Mouse (Mus musculus) T-helper 1 cell (primary cell): ENCODE measurements around the gene Lrrc8e.
"Not testable (repeated sequence)": the region's sequence is repeated elsewhere in the genome, so short reads cannot be mapped to it uniquely, and the experiment has no call there.

Source experiments
- in situ Hi-C: fragments of 300-600 bp; cut with MboI, MseI; formaldehyde crosslinking; loops from one replicate; pipeline ENCODE4 v1.15.1; 2025; ENCODE audit warnings: high pct_unique_total_duplicates

The Lrrc8e gene

GRCm38 (mm10) chr8:4255471-4255870, 28.8 kb downstream of the Lrrc8e start:
- in situ Hi-C loops: not testable (repeated sequence)

DNA sequence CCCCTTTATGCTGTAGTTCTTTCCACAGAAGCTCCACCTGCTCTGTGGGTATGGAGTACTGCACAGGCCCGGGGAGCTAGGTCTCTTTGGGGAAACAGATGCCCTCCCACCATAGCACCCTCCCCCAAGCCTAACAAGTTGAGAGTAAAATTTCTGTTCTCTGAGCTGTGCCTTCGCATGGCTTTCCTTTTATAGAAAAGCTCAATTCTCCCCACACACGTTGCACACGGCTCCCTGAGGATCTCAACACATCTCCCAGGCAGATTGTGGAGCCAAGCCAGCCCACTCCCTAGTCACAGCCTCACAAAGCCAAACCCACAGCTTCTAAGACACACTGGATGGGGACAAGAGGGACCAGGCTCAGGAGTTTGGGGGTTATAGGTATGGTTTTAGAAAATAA, 30.3 kb downstream of the Lrrc8e start:
- in situ Hi-C loops: no loop called here

- in situ Hi-C loops: no loop called here
Observed at GRCm38 (mm10) chr8:4257350-4257749, 30.7 kb downstream of the Lrrc8e start.

GRCm38 (mm10) chr8:4258233-4258632, 31.6 kb downstream of the Lrrc8e start:
- in situ Hi-C loops: no loop called here

- in situ Hi-C loops: no loop called here
Observed at GRCm38 (mm10) chr8:4258678-4259077, 32.1 kb downstream of the Lrrc8e start.

DNA sequence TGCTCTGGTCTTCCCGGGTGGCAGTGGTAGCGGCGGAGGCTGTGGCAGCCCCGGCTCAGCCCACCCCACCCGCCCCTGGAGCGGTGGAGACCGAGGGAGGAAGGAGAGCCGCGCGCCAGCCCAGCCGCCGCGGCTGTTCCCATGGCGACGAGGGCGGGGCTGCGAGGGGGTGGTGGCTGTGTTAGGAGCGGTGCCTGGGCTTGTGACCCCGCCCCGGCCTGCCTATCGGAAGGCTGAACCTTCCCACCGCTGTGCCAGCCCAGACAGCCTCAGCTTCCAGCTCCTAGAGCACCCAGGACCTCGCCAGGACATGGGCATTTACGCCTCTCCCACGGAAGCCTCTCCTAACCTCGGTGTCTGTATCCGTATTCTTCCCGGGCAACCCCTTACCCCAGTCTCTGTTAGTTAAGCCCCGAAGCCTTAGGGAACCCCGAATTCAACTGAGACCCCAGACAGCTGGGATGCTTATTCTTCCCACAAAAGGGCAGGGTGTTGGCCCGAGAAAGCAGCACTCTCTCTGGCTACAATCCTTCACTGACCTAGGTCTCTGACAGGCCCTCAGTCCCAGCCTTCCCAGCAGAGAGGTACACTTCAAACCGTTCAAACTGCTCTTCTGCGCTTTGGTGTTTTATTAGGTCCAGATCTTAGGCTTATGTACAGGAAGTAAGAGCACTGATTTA, 32.6 kb downstream of the Lrrc8e start, which contains the start of gene Ctxn1:
Gene Ctxn1, minus strand, starts transcription at position 150 of the 680 bp plus-strand sequence.
- in situ Hi-C loops: no loop called here

DNA sequence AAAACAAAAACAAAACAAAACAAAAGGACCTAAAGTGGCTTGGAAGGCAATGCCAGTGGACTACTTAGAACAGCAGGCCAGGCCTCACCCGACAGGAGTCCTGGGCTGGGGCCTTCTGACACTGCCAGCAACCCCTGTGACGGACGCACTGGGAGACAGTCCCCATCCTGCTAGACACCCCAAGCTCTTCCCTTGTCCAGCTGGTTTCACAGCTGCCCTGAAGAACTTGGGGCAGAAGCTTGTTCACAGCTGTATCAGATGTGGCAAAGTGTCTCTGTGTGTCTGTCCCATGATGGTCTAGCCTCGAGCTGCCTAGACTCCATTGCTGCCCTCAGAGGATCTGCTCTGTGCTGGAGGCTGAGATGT, 33.2 kb downstream of the Lrrc8e start:
- in situ Hi-C loops: no loop called here

DNA sequence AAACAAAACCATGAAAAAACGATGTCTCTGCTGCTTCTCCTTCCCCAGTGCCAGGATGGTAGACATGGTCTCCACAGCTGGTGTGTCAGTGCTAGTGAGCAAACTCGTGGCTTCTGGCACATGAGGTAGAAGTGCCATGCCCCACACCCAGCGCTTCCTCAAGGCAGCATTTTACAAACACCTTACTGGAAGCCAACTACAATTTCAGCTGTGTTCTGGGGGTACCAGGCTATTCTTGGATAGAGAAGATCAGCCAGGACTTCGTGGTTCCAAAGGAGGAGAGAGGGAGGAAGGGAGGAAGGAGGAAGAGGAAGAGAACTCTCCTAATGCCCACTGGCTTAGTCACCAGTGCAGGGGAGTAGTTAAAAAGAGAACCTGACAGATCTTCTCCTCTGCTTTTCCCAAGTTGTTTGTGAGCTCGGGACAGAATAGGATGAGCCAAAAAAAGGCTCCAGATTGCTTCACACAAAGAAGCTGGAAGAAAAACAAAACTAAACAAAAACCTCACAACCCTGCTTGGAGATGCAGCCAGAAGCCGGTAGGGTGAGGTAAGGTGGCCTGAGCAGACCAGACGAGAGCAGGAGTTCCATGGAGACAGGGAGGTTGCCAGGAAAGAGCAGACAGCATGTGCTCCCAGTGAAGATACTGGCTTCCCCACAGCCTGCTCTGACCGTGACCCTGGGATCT, 36.6 kb downstream of the Lrrc8e start:
- in situ Hi-C loops: no loop called here

DNA sequence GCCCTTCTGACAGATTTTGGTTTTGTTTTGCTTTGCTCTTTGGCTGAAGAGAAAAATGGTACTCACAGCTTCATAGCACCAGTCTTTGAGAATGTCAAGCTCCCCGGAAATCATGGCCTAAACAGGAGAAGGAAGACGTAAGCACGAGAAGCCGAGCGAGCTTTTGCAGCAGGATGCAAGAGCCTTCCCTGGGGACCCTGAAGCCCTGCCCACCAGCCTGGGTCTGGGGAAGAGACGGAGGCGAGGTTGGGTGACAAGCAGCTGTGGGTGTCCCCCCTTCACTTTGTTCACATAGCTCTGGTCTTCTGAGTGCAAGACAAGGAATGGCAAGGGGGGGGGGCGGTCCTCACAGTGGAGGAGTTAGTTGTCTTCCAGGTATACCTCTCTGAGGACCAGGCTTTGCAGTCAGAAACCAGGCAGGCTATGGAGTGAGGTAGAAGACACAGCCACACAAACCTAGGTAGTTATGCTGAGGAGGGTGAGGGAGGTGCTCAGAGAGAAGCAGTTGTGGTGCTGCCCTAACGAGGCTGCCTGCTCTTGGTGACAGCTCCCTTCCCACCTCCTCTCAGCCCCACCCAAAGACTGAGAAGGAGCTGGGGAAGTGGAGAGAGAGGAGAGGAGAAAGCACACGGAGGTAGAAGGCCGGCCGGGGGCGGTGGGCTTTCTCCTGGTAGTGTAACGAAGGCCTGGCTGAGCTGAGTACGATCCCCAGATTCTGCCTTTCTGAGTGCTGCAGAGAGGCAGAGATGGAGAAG, 38.7 kb downstream of the Lrrc8e start:
- in situ Hi-C loops: no loop called here

DNA sequence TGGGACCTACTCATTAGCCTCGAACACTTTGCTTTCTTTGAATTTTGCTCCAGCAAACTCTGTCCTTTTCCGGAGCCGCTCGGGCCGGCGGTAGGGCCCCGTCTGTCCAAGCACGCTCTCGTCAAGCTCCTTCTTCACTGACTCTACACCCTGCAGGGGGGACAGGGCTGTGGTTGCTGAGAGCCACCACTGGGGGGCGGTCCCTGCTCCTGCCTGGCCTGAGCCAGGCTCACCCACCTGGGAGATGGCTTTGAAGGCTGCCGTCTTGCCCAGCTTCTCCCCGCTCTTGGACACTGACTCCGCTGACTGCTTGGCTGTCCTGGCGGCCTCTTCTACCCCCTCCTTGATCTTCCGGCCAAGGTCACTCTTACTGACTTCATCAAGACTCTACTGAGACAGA, 41.0 kb downstream of the Lrrc8e start:
- in situ Hi-C loops: no loop called here

DNA sequence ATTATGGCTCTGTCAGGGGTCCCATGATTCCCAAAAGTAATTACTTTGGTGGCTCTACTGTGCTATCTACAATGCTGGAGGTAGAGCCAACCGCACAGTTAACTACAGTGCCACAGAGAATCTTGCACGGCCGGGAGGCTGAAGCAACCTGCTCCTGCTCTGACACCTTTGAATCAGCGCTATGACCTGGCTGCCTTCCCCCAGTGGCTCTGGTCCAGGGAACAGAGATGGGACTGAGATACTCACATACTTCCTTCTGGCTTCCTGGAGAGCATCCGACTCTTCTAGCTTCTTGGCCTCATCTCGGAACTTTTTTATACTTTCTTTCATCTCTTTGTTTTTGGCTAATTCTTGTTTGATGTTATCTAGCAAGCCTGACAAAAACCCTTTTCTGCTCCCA, 43.0 kb downstream of the Lrrc8e start:
- in situ Hi-C loops: no loop called here

GRCm38 (mm10) chr8:4275275-4276110, 48.9 kb downstream of the Lrrc8e start, which contains the start of gene Timm44:
Gene Timm44 (minus strand): TSS chr8:4275913.
- in situ Hi-C loops: no loop called here

DNA sequence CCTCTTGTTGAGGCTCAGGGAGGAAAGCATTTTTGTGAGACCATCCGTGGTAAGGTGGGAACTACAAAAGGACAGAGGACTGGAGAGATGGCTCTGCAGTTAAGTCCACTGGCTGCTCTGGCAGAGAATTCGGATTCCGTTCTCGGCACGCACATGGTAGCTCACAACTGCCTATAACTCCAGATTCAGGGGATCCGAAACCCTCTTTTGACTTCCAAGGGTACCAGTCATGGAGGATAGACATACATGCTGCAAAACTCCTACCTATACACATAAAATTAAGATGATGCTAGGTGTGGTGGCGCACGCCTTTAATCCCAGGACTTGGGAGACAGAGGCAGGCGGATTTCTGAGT, 49.5 kb downstream of the Lrrc8e start:
- in situ Hi-C loops: no loop called here
